In the genomic region with DNA sequence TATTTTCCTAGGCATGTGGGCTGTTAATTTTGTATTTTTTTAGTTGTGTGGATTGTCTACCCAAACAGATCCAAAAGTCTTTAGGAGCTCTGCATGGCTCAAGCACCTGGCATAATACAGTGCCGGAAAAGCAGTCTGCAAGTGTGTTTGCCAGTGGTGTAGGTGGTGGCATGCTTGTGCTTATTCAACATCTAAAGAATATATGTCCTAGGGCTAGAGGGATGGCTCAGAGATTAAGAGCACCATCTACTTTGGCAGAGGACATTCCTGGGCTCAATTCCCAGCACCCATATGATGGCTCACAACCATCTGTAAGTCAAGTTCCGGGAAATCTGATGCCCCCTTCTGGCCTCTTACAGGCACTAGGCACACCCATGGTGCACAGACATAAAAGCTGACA, we compare ENCODE assay signal across 15 mouse cellular contexts. TPM values are rescaled to one million over a fixed set of nuclear protein-coding genes. Genes with fewer than 3 reads are reported as not detected.
DNase-seq lines count a peak whose midpoint lies in the region; ATAC-seq and TF ChIP-seq lines count a peak whose summit lies in the region.
"Had no signal": no experiment of that assay in that cellular context is flagged by ENCODE, and none has a peak within 500 bp of the region (broad histone marks: within the 10 kb centered on the region; RNA-seq: fewer than 3 reads in every experiment).

No protein-coding gene starts in this region.

- CTCF ChIA-PET in Patski (lab: Charles Lee) = no interaction called here

- no peak for ATAC-seq in lung, postnatal 0 days
- no peak for ATAC-seq in Patski
- no peak for ATAC-seq in liver, embryonic 12.5 days
- ATAC-seq: forebrain, embryonic 15.5 days had no signal

- peak; percentile 15 for DNase-seq in gastrocnemius, adult 2 months
- no peak for DNase-seq in gastrocnemius, postnatal 25 days
- no peak for DNase-seq in lung, postnatal 0 days (ENCODE audit: low spot score)
- DNase-seq in lung, postnatal 4 days = no peak
- no peak for DNase-seq in Patski (ENCODE audit: low read depth, low spot score)
- peak; percentile 68 for DNase-seq in gonadal fat pad, adult 2 months (ENCODE audit: low read depth)
- no peak for DNase-seq in left cerebral cortex, postnatal 36 days (ENCODE audit: low spot score in 2 of 2)
- DNase-seq: cerebellum, adult 9-10 months had no signal

- TF ChIP-seq CTCF in gastrocnemius, adult 2 months (IDR thresholded peaks at IDR 0.05) = peak; percentile 6; the same call in 1 of the 2 replicates
- peak; percentile 18; the same call in 1 of the 2 replicates for TF ChIP-seq CTCF in lung, postnatal 0 days (IDR thresholded peaks at IDR 0.05)
- peak; percentile 22 for TF ChIP-seq CTCF in Patski (IDR thresholded peaks at IDR 0.05)

- H3K36me3 ChIP-seq in lung, postnatal 0 days (ENCODE audit: insufficient read depth, low read length) = no peaks in the 10 kb centered on the region
- no peaks in the 10 kb centered on the region for H3K36me3 ChIP-seq in liver, embryonic 12.5 days
- H3K36me3 ChIP-seq: forebrain, embryonic 15.5 days; G1E; heart, embryonic 12.5 days; heart, embryonic 15.5 days; hindbrain, embryonic 10.5 days had no signal

- POLR2A ChIA-PET in Patski (lab: Charles Lee) = no interaction called here

- WGBS in lung, postnatal 0 days = 89% methylated on average over 2 of the region's 2 CpGs
- 79% methylated on average over 2 of the region's 2 CpGs for WGBS in liver, embryonic 12.5 days (ENCODE audit: insufficient replicate concordance)

- no peak for TF ChIP-seq EP300 in lung, postnatal 0 days (IDR thresholded peaks at IDR 0.05)

- H3K27ac ChIP-seq in gastrocnemius, adult 2 months = no peak overlapping the region; the same call in 1 of the 2 replicates
- no peak overlapping the region for H3K27ac ChIP-seq in lung, postnatal 0 days (ENCODE audit: low read length)
- H3K27ac ChIP-seq in liver, embryonic 12.5 days = no peak overlapping the region
- H3K27ac ChIP-seq: forebrain, embryonic 15.5 days; heart, embryonic 15.5 days; hindbrain, embryonic 10.5 days; hindbrain, embryonic 14.5 days had no signal

- H3K9ac ChIP-seq in lung, postnatal 0 days (replicated peaks; ENCODE audit: low read depth) = no peak overlapping the region
- no peak overlapping the region for H3K9ac ChIP-seq in liver, embryonic 12.5 days
- H3K9ac ChIP-seq: forebrain, embryonic 15.5 days; heart, embryonic 12.5 days; heart, embryonic 15.5 days; hindbrain, embryonic 14.5 days had no signal

- no peaks in the 10 kb centered on the region for H3K9me3 ChIP-seq in lung, postnatal 0 days (ENCODE audit: low read length)
- H3K9me3 ChIP-seq in liver, embryonic 12.5 days (replicated peaks) = no peaks in the 10 kb centered on the region
- H3K9me3 ChIP-seq: forebrain, embryonic 15.5 days; heart, embryonic 12.5 days; heart, embryonic 15.5 days; hindbrain, embryonic 10.5 days had no signal

- intact Hi-C loops in gastrocnemius, adult 2 months (cut with DNase I) = loop anchor here (5.0 kb wide), 2 partner anchors 213 to 473 kb away; no protein-coding TSS in a partner anchor
- intact Hi-C loops in left cerebral cortex, postnatal 36 days (cut with DNase I) = no loop called here

- H3K27me3 ChIP-seq in lung, postnatal 0 days (replicated peaks; ENCODE audit: insufficient read depth, low read length) = no peaks in the 10 kb centered on the region
- no peaks in the 10 kb centered on the region for H3K27me3 ChIP-seq in Patski
- peaks cover 60% of the 10 kb centered on the region for H3K27me3 ChIP-seq in liver, embryonic 12.5 days (replicated peaks)
- H3K27me3 ChIP-seq: forebrain, embryonic 15.5 days; heart, embryonic 12.5 days; heart, embryonic 15.5 days had no signal

- H3K4me1 ChIP-seq in lung, postnatal 0 days (ENCODE audit: insufficient read depth, low read depth, low read length) = peaks cover 14% of the 10 kb centered on the region; the same call in 1 of the 2 replicates
- H3K4me1 ChIP-seq in liver, embryonic 12.5 days = peaks cover 35% of the 10 kb centered on the region

- no peak overlapping the region for H3K4me3 ChIP-seq in gastrocnemius, adult 2 months
- no peak overlapping the region for H3K4me3 ChIP-seq in lung, postnatal 0 days (ENCODE audit: low read depth, low read length)
- no peak overlapping the region for H3K4me3 ChIP-seq in liver, embryonic 12.5 days
- H3K4me3 ChIP-seq: forebrain, embryonic 15.5 days; heart, embryonic 12.5 days; heart, embryonic 15.5 days; hindbrain, embryonic 10.5 days had no signal

- H3K4me2 ChIP-seq in lung, postnatal 0 days (replicated peaks; ENCODE audit: low read depth, low read length) = no peak overlapping the region
- H3K4me2 ChIP-seq in liver, embryonic 12.5 days = no peak overlapping the region
- H3K4me2 ChIP-seq: forebrain, embryonic 15.5 days; heart, embryonic 12.5 days; heart, embryonic 15.5 days; hindbrain, embryonic 14.5 days had no signal

- in situ Hi-C loops in Patski (cut with MboI; ENCODE audit: low pct_unique_long_range_greater_than_20kb) = no loop called here

RNA-seq across cellular contexts. Expression of gene Gnaq, which starts 3.5 kb away (rescaled TPM):
- 10 to 100 TPM; 12.2 to 15.7 TPM for total RNA-seq in gastrocnemius, adult 2 months (2021)
- 10 to 100 TPM; 11.6 to 11.8 TPM for total RNA-seq in gastrocnemius, postnatal 25 days (2021)
- polyA plus RNA-seq in lung, postnatal 0 days (2015; fragmentation: Nextera tagmentation; extraction: Ambion mirVana) = 27.6 and 30.2 TPM in 2 replicates
- polyA plus RNA-seq in Patski (2021) = 76.6 TPM
- polyA plus RNA-seq in gonadal fat pad, adult 2 months (2012; rRNA removed) = 18.8 and 26.7 TPM in 2 replicates
- polyA plus RNA-seq in liver, embryonic 12.5 days (2016; fragmentation: Nextera tagmentation; extraction: Ambion mirVana) = 5.6 and 5.8 TPM in 2 replicates
- 100 to 1,000 TPM; 161 to 168 TPM for total RNA-seq in left cerebral cortex, postnatal 36 days (2021)
- polyA plus RNA-seq: G1E had no signal

Comparison
In these comparisons a context has a peak if more than half of its experiments do, and no peak if none do; other contexts are left out.
1. DNase-seq: peak in gastrocnemius, adult 2 months (single experiment) and gonadal fat pad, adult 2 months (single experiment); none in gastrocnemius, postnatal 25 days (single experiment), lung, postnatal 0 days (single experiment), lung, postnatal 4 days (0 of 2), Patski (single experiment) and left cerebral cortex, postnatal 36 days (0 of 2).
2. Peak in every context shown above with its lines, with median percentiles within 50 percentile points of each other: CTCF ChIP-seq.